Mouse (Mus musculus): ENCODE results near the gene Gal3st2.
"Not testable (repeated sequence)": the region's sequence is repeated elsewhere in the genome, so short reads cannot be mapped to it uniquely, and the experiment has no call there.

The Gal3st2 gene

DNA sequence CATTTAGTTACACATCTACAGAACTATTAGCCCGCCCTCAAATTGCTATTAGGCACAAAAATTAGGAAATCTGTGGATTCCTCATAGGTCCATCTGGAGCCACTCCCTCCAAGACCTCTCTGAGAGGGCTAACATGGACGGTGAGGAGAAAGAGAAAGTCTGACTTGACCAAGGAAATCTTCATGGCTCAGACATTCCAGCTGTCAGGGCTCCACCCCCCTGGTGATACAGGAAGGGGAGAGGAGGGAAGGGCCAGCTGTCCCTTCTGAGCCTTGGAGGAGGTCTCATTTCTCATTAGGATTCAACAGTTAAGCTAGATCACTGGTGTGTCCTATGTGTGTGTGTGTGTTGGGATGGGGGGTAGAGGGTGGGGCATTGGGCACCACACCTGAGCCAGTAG, at the start of gene Gal3st2:
TSS of gene Gal3st2 (plus strand) at position 259 of the 400 bp plus-strand sequence.
- not testable (repeated sequence) for DNase-seq (ENCODE audit: low read depth, low spot score)

DNA sequence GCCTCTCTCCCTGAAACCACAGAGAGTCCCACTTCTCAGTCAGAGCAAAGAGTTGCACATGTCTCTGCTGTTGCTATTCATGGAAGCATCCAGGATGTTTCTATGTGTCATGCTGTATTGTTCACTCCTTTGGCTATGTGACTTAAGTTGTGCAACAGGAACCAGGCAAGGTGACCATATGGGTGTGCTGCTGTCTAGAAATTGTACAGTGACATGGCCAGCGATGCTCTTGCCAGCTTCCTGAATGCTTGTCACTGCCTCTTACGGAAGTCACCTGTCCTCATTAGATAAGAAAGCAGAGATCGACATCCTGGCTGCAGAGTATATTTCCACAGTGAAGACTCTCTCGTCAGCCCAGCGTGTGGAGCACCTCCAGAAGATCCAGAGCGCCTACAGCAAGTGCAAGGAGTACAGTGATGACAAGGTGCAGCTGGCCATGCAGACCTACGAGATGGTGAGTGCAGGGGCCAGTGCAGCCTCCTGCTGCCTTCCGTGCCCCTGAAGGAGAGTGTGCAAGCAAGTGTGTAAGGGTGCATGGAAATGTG, 49.5 kb upstream of the Gal3st2 start:
- no peak for DNase-seq (ENCODE audit: low read depth, low spot score)

DNA sequence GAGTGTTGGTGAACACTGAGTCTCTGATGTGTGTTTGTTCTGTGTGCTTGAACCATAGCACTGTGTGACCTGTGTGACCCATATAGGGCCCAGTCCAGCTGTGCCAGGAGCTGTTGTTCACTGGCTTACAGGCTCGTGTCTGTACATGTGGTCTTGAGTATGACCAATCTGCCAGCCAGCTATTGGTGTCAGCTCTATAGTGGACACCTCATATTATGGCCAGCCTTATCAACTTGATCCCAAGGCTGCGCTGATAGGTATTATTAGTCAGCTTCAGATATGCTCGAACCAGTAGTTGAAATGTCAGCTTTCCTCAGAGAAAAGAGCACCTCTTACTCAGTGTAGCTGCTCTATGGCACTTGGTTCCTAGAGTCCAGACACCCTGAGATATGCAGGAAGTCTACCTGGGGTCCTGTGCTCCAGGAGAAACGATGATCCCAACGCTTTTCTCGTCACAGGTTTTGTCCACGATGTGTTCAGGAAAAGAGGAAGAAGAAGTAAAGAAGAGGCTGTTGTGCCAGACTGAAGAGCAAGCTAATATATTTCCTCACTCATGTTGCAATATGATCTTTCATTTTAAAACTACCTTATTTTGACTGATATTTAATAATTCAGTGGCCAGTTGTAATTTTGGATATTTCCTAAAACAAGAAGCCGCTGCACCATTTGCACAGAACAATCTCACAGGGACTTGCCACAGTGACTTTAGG, 43.1 kb upstream of the Gal3st2 start:
- no peak for DNase-seq (ENCODE audit: low read depth, low spot score)

DNA sequence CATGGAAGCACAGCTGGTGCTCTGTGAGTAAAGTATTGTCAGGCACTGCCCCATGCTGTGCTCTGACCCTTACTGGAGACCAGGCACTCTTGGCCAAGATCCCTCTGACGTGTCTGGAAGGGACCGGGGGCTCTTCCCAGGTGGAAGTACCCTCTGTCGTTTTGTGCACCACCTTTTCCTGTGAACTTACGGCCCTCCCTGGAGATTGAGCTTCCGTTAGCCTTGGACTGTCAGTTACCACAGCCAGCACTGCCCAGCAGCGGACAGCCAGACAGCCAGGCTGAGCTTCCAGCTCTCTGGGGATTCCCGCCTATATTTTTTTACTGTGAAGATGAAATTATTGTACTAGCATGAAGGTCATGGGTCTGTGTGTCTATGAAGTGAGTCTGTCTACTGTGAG, 42.4 kb upstream of the Gal3st2 start:
- no peak for DNase-seq (ENCODE audit: low read depth, low spot score)

DNA sequence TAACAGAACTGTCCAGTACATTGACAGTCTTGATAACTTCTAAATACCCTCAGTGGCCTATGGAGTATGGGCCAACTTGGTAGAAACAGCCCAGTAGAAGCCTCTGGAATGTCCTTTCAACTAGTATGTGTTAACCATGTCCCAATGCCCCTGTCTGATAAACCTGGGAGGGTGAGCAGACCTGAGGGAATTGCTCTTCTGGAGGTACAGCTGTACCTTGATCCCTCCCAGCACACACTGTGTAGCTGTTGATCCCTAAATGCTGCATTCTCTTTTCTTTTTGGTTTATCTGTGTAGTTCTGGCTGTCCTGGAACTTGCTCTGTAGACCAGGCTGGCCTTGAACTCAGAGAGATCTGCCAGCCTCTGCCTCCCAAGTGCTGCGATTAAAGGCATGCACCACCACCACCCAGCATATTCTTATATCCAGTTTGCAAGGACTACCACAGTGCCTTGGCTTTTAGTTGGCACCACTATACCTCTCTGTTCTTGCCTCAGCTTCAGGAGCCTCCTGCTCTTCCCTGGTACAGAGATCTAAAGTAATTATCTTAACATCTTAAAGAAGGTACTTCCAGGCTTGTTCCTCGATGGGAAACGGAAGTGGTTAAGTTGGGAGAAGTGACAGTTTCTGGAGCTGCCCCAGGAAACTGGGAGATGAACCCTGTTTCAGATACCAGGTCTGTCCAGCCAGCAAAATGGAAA, 37.2 kb upstream of the Gal3st2 start:
- DNase-seq (ENCODE audit: low read depth, low spot score) = no peak

DNA sequence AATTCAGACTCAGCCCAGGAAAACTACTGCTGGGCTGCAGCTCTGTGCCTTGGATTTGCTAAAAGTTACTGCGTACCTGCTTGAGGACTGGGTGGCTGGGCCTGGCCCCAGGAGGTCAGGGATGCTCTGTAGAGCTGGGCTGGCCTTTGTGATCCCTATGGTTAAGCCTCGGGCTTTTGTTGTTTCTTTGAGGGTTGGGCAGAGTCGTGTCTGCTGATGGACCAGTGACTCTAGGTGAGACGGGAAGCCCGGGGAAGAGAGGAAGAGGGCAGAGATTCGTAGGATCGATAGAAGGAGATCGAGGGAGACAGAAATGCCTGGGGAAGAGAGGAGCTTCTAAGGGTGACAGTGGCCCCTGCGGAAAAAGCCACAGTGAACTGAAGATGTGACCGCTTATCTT, 36.5 kb upstream of the Gal3st2 start, which contains the start of gene D2hgdh:
TSS of gene D2hgdh (plus strand) at position 301 of the 400 bp plus-strand sequence.
- DNase-seq (ENCODE audit: low read depth, low spot score) = no peak

DNA sequence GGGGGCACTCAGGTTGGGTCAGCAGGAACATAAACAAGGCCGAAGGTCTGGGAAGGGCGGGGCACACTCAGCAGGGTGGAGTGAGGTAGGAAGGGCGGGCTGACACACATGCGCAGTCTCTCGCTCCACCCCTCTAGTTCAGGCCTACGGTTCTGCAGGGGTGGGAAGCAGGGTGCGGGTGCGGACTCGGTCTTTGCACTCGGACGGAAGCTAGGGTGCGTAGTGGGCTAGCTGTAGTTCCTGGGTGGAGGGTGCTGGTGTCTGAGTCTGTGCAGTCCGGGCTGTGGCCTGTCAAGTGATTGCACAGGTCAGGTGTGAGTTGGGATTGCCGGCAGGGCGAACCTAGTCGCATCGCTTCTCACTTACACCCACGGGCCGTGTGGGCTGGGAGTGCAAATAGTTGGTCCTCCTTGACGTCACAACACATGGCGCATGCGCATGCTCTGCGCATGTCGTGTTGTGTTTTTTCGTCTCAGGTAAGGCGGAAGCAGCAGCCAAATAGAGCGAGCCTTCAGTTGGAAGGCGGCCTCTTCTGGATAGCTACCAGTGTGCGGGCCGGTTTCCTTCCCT, 35.9 kb upstream of the Gal3st2 start:
- DNase-seq (ENCODE audit: low read depth, low spot score) = peak; percentile 94

DNA sequence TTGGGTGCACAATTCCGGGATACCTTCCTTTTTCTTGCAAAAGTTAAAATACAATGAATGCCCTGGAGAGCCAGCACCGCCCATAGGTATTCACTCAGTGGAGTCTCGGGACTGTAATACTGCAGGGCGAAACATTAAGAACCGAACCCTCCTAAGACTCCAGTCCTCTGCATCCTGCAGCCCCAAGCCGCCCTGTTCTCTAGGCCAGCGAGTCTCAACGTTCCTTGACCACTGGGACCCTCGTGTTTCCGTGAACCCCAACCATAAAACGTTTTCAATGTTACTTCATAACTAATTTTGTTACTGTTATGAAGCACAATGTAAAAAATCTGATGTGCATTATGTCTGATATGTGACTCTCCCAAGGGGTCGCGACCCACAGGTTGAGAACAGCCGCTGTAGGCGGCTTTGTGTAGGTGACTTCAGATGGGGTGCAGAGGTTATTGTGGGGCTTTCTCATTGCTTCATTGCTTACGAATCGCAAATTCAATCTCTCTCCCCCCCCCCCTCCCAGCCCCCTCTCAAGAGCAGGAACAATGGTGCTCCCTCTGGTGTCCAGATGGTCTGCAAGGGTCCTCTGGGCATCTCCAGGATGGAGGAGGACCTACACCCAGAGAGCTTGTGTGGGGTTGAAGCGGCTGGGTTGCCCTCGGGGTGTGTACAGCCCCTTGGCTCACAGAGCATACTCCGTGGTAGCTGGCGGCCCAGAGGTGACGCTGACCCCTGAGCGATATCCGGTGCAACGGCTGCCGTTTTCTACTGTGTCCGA, 35.2 kb upstream of the Gal3st2 start:
- no peak for DNase-seq (ENCODE audit: low read depth, low spot score)

DNA sequence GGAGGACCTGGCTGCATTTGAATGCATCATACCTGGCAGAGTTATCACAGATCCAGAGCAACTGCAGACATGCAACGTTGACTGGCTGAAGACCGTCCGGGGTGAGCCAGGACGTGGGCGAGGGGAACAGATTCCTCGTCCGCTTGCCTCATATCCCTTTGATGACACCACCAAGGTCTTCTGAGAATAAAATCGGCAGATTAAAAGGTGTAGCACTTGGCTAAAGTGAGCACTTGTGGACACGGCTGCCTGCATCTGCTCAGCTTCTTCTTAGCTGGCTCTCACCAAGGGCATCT, 34.6 kb upstream of the Gal3st2 start:
- DNase-seq (ENCODE audit: low read depth, low spot score) = no peak

DNA sequence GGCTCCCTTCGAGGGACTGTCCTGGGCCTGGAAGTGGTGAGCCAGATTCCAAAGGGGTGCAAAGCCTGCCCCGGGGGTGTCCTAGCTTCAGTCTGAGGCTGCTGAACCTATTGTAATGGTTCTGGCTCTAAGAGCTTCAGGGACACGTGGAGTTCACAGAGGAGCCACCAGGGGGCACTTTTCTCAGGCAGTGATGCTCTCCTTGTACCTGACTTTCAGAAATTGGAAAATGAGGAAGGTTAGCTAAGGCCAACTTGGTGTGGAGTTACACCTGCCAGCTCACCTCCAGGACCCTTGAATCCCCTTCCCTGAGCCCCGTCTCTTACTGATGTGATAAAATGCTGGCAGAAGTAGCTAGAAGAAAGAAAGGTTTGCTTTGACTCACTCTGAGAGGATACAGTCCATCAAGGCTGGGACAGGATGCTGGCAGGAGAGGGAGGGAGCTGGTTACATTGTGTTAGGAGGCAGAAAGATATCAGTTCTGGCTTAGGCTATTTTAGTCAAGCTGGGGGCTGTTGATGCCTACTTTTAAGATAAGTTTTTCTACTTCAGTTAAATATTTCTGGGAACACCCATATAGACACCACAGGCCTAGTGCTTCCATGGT, 28.2 kb upstream of the Gal3st2 start:
- not testable (repeated sequence) for DNase-seq (ENCODE audit: low read depth, low spot score)

DNA sequence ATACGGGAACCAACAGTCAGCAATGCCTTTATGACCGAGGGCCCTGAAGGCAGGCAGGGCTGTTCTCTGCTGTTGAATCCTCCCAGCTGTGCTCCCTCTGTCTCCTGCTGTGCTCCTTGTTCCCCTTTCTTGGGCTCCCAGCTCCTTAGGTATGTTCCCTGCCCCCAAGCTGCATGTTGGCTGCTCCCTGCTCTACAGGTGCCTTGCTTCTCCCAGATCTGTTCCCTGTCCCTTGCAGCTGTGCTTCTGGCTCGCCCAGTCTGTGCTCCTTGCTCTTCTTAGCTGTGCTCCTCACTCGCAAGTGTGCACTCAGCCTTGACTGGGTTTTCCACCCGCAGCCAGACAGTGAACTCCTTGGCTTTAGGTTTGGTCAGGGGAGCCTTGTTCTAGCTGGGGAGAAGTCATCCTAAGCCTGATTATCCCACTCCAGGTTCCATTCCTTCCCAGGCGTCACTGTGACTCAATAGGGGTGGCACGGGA, 26.4 kb upstream of the Gal3st2 start:
- DNase-seq (ENCODE audit: low read depth, low spot score) = no peak

DNA sequence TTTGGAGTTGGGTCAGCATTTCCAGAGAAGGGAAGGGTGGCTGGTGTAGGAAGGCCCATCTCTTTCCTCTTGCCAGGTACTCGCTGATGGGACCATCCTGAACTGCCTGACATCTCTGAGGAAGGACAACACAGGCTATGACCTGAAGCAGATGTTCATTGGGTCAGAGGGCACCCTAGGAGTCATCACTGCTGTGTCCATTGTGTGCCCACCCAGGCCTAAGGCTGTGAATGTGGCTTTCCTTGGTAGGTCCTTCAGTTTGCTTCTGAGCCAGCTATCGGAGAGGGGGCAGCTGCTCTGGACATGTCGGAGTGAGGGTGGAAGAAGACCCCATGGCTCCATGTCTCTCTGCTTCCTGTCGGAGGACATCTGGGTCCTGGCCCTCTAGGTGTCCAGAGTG, 25.9 kb upstream of the Gal3st2 start:
- no peak for DNase-seq (ENCODE audit: low read depth, low spot score)

DNA sequence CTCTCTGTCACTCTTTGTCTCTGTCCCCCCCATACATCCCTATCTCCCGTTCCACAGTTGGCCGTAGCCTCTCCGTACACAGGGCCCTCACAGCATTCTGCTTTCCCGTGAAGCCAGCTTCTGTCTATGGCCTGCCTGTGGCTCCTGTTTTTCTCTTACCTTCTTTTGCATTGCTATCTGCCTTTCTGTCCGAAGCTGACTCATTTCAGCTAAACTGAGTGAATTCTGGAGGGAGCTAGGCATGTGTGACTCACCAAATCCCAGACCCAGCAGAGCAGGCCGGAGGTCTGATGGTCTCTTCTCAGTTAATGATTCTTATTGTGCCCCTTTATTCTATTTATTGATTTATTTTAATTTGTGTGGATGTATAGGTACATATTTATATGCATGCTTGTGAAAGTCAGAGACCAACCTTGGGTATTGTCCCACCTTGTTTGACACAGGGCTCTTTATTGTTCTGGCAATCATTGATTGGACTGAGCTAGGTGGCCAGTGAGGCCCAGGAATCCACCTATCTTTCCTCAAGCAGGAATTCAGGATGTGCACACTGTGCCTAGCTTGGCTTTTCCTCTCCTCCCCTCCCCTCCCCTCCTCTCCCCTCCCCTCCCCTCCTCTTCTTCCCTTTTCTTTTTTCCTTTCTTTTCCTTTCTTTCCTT, 25.1 kb upstream of the Gal3st2 start:
- no peak for DNase-seq (ENCODE audit: low read depth, low spot score)

DNA sequence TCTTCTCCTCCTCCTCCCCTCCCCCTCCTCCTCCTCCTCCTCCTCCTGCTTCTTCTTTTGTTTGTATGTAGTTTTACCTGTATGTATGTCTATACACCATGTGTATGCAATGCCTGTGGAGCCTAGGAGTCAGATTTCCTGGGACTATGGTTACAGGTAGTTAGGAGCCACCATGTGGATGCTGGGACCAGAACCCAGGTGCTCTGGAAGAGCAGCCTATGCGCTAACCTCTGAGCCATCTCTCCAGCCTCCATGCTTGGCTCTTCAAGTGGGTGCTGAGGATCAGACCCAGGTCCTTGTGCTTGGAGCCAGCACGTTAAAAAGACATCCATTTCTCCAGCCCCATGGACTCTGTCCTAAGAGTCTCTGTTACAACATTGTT, 24.6 kb upstream of the Gal3st2 start:
- DNase-seq (ENCODE audit: low read depth, low spot score) = no peak

DNA sequence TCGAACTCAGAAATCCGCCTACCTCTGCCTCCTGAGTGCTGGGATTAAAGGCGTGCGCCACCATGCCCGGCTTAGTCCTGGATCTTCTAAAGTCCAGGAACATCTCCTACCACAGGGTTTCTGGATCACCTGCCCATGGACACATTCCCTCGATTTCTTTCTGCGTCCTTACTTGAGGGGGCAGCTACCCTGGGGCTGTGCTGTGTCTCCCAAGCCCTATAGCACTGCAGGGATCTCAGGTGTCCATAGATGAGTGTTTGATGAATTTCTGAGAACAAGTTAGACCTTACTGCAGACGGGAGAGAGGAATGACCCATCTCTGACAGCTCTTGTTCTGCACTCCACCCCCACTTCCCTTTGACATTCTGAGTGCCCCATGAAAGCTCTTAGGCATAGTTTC, 23.8 kb upstream of the Gal3st2 start:
- DNase-seq (ENCODE audit: low read depth, low spot score) = no peak

DNA sequence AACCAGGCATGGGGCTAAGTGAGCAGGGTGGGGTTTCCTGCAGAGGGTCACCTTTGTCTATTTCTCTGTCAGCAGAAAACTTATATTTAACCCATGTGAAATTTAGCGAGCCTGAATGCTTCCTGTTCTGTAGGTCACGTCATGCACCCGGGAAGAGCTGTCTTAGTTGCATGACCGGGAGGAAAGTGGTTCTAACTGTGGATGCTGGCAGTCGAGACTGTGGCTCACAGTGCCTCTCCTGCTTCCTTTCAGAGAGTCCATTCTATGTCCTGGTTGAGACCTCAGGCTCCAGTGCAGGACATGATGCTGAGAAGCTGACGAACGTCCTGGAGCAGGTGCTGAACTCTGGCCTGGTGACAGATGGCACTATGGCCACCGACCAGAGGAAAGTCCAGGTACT, 22.5 kb upstream of the Gal3st2 start:
- not testable (repeated sequence) for DNase-seq (ENCODE audit: low read depth, low spot score)

DNA sequence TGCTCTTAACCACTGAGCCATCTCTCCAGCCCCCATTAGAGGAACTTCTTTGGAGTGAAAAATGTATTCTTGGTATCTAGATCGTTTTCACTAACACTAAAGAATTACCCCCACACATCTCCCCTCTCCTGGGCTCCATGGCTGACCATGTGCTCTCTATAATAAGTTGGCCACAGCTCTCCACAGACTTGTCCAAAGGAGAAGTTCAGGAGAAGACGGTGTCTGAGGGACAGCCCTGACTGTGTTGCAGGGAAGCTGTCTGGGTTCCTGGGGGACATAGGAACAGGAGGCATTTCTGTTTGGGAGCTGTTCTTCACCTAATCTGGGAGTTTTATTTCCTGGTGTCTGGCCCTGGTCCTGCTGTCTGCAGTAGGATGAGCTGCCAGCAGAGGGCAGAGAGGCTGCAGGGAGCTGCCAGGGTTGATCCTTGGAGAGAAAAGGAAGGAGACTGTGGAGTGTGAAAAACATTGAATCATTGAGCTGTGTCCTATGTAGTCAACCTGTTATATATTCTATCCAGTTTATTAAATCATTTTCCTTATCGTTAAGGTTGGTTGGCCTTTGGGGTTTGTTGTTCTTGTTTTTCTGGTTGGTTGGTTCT, 15.2 kb upstream of the Gal3st2 start:
- DNase-seq (ENCODE audit: low read depth, low spot score) = not testable (repeated sequence)

DNA sequence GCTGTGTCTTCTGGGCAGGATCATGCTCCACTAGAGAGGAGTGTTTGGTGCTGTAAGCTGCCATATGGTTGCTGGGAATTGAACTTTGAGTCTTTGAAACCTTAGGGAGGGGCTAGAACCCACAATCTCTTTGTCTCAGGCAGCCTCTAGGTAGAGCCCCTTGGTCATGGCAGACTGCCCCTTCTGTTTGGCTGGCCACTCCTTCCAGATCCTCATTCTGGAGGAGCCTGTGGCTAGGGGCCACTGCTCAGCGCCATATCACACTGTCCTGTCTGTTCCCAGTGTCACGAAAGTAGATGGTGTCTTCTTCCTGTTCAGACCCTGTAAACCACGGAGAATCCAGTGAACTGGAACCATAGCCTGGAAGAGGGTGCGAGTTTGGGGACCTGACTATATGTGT, 5.3 kb upstream of the Gal3st2 start:
- DNase-seq (ENCODE audit: low read depth, low spot score) = not testable (repeated sequence)

DNA sequence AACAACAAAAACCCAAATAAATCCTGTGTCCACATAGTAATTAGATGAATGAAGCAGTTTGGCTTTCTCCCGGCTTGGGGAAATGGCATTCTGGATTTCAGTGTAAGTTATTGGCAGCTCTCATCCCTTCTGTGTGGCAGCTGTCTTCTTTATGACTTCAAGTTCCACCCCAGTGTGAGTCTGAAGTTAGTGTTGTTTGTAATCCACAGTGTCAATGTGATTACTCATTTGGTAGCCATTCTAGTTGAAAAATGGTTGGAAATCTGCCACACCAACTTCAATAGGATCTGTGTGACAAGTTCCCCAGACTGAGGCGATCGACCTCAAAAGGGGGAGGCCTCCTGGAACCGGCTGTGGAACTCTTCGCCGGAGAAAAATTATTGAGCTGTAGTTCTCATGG, 3.7 kb upstream of the Gal3st2 start:
- no peak for DNase-seq (ENCODE audit: low read depth, low spot score)

DNA sequence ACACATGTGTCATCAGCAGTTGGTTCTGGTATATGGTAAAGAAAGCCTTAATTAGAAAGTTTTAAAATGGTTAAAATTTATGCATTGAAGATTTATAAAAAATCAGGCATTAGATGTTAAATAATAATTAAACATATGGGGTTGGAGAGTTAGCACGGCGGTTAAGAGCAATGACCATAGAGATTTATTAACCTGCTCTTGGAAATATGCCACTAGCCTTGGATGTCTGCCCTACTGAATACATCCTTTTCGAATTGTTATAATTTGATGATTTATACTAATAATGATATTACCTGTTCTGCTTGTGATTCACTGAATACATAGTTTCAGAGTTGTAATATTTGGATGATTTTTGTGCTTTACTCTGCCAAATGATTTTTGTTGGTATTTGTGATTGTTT, 3.1 kb upstream of the Gal3st2 start:
- no peak for DNase-seq (ENCODE audit: low read depth, low spot score)

DNA sequence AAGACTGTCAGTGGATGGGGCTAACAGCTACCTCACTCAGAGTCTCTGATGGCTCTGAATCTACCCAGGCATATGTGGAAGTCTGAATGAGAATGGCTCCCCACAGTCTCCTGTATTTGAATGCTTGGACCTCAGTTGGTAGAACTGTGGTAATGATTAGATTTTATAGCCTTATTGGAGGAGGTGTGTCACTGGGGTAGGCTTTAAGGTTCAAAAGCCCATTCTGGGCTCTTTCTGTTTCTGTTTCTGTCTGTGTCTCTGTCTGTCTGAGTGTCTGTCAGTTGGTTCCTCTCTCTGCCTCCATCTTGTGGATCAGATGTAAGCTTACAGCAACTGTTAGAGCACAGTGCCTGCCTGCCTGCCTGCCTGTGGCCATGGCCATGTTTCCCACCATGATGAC, 1.5 kb upstream of the Gal3st2 start:
- DNase-seq (ENCODE audit: low read depth, low spot score) = no peak
